Mouse (Mus musculus): ENCODE results near the gene Zfp207. TPM values are rescaled to one million over a fixed set of nuclear protein-coding genes. Genes with fewer than 3 reads are reported as not detected.
"Not testable (repeated sequence)": the region's sequence is repeated elsewhere in the genome, so short reads cannot be mapped to it uniquely, and the experiment has no call there.

Zfp207 gene
- 278 and 288 TPM in 2 replicates for polyA plus RNA-seq (2016; fragmentation: Nextera tagmentation; extraction: Ambion mirVana)

GRCm38 (mm10) chr11:80383019-80383625, at the start of gene Zfp207:
Zfp207 (plus strand) TSS chr11:80383279.
- Histone ChIP-seq H3K9me3 (no peaks in the 10 kb centered on the region), H3K36me3 (peaks cover 20% of the 10 kb centered on the region), H3K27ac (replicated peaks) (peak within 1 kb of the TSS; percentile 88), H3K27me3 (no peaks in the 10 kb centered on the region), H3K4me1 (peaks cover 25% of the 10 kb centered on the region), H3K4me2 (replicated peaks) (peak within 1 kb of the TSS; percentile 84), H3K9ac (replicated peaks) (peak within 1 kb of the TSS; percentile 97), H3K4me3 (peak within 1 kb of the TSS; percentile 92)
- under 1% methylated on average over 33 of the region's 33 CpGs for WGBS
- peak; percentile 95 for ATAC-seq (ENCODE audit: low FRiP score, low read depth)

GRCm38 (mm10) chr11:80335609-80336350, 47.3 kb upstream of the Zfp207 start:
- H3K9ac ChIP-seq (replicated peaks) = no peak overlapping the region; the same call in 1 of the 2 replicates

GRCm38 (mm10) chr11:80336351-80336730, 46.7 kb upstream of the Zfp207 start:
- peak overlapping the region; percentile 94 for H3K27ac ChIP-seq (replicated peaks)
- H3K9me3 ChIP-seq = no peaks in the 10 kb centered on the region
- no peak for ATAC-seq (ENCODE audit: low FRiP score, low read depth)
- H3K27me3 ChIP-seq = no peaks in the 10 kb centered on the region
- H3K4me3 ChIP-seq = no peak overlapping the region
- peak overlapping the region; percentile 34; the same call in 1 of the 2 replicates for H3K4me2 ChIP-seq (replicated peaks)
- H3K9ac ChIP-seq (replicated peaks) = no peak overlapping the region; the same call in 1 of the 2 replicates
- WGBS = 14% methylated on average over 6 of the region's 6 CpGs
- peaks cover 25% of the 10 kb centered on the region for H3K4me1 ChIP-seq
- H3K36me3 ChIP-seq = no peaks in the 10 kb centered on the region

More at GRCm38 (mm10) chr11:80335609-80336350, 47.3 kb upstream of the Zfp207 start:
- peak; percentile 92 for ATAC-seq (ENCODE audit: low FRiP score, low read depth)
- H3K4me3 ChIP-seq = no peak overlapping the region
- H3K4me2 ChIP-seq (replicated peaks) = peak overlapping the region; percentile 34
- no peaks in the 10 kb centered on the region for H3K27me3 ChIP-seq
- H3K27ac ChIP-seq (replicated peaks) = peak overlapping the region; percentile 94
- WGBS = 1% methylated on average over 7 of the region's 7 CpGs
- no peaks in the 10 kb centered on the region for H3K9me3 ChIP-seq
- no peaks in the 10 kb centered on the region for H3K36me3 ChIP-seq
- peaks cover 25% of the 10 kb centered on the region for H3K4me1 ChIP-seq

- no peak overlapping the region for H3K4me3 ChIP-seq
- H3K9ac ChIP-seq (replicated peaks) = 0 out of 2 replicates have a peak overlapping the region, but pooled peaks have one; percentile 11
- H3K4me1 ChIP-seq = peaks cover 18% of the 10 kb centered on the region
- 8% methylated on average over 2 of the region's 2 CpGs for WGBS
- peak overlapping the region; percentile 65; the same call in 1 of the 2 replicates for H3K27ac ChIP-seq (replicated peaks)
- 0 out of 2 replicates have a peak, but pooled peaks cover 3% of the 10 kb centered on the region for H3K36me3 ChIP-seq
- no peaks in the 10 kb centered on the region for H3K27me3 ChIP-seq
- no peak overlapping the region for H3K4me2 ChIP-seq (replicated peaks)
- no peaks in the 10 kb centered on the region for H3K9me3 ChIP-seq
- ATAC-seq (ENCODE audit: low FRiP score, low read depth) = no peak
Measured at GRCm38 (mm10) chr11:80342482-80342881, 40.6 kb upstream of the Zfp207 start.

- no peaks in the 10 kb centered on the region for H3K4me1 ChIP-seq
- WGBS = 75% methylated on average over 5 of the region's 5 CpGs
- no peaks in the 10 kb centered on the region for H3K36me3 ChIP-seq
- no peak overlapping the region for H3K4me2 ChIP-seq (replicated peaks)
- H3K27me3 ChIP-seq = no peaks in the 10 kb centered on the region
- no peak for ATAC-seq (ENCODE audit: low FRiP score, low read depth)
- no peaks in the 10 kb centered on the region for H3K9me3 ChIP-seq
- no peak overlapping the region for H3K9ac ChIP-seq (replicated peaks)
- no peak overlapping the region for H3K27ac ChIP-seq (replicated peaks)
- no peak overlapping the region for H3K4me3 ChIP-seq
Measured at GRCm38 (mm10) chr11:80351832-80352430, 31.1 kb upstream of the Zfp207 start.

GRCm38 (mm10) chr11:80354832-80355231, 28.2 kb upstream of the Zfp207 start:
- 0 out of 2 replicates have a peak overlapping the region, but pooled peaks have one; percentile 7 for H3K27ac ChIP-seq (replicated peaks)
- no peaks in the 10 kb centered on the region for H3K27me3 ChIP-seq
- H3K9ac ChIP-seq (replicated peaks) = no peak overlapping the region
- H3K9me3 ChIP-seq = no peaks in the 10 kb centered on the region
- ATAC-seq (ENCODE audit: low FRiP score, low read depth) = no peak
- H3K4me1 ChIP-seq = no peaks in the 10 kb centered on the region
- 36% methylated on average over 4 of the region's 4 CpGs for WGBS
- no peak overlapping the region for H3K4me3 ChIP-seq
- no peak overlapping the region for H3K4me2 ChIP-seq (replicated peaks)
- no peaks in the 10 kb centered on the region for H3K36me3 ChIP-seq

- WGBS = 91% methylated on average over 1 of the region's 1 CpGs
Measured at GRCm38 (mm10) chr11:80368949-80369348, 14.1 kb upstream of the Zfp207 start.

GRCm38 (mm10) chr11:80376651-80377050, 6.4 kb upstream of the Zfp207 start:
- Histone ChIP-seq H3K27me3 (no peaks in the 10 kb centered on the region), H3K36me3 (peaks cover 20% of the 10 kb centered on the region), H3K27ac (replicated peaks) (no peak overlapping the region), H3K4me3 (no peak overlapping the region), H3K4me1 (peaks cover 8% of the 10 kb centered on the region), H3K9ac (replicated peaks) (no peak overlapping the region), H3K9me3 (no peaks in the 10 kb centered on the region), H3K4me2 (replicated peaks) (peak overlapping the region; percentile 77)
- no peak for ATAC-seq (ENCODE audit: low FRiP score, low read depth)
- WGBS = 81% methylated on average over 4 of the region's 4 CpGs

More at GRCm38 (mm10) chr11:80368949-80369348, 14.1 kb upstream of the Zfp207 start:
- Histone ChIP-seq H3K4me2 (replicated peaks) (no peak overlapping the region), H3K36me3 (peaks cover 52% of the 10 kb centered on the region), H3K27ac (replicated peaks) (no peak overlapping the region), H3K27me3 (no peaks in the 10 kb centered on the region), H3K9me3 (no peaks in the 10 kb centered on the region), H3K4me3 (no peak overlapping the region), H3K9ac (replicated peaks) (no peak overlapping the region), H3K4me1 (no peaks in the 10 kb centered on the region)
- no peak for ATAC-seq (ENCODE audit: low FRiP score, low read depth)

- peak; percentile 83 for ATAC-seq (ENCODE audit: low FRiP score, low read depth)
- 2% methylated on average over 43 of the region's 43 CpGs for WGBS
Measured at GRCm38 (mm10) chr11:80377712-80378451, 5.2 kb upstream of the Zfp207 start, which contains the start of gene 5730455P16Rik. 5730455P16Rik (minus strand) TSS chr11:80378034.

GRCm38 (mm10) chr11:80378452-80379068, 4.5 kb upstream of the Zfp207 start:
- H3K9ac ChIP-seq (replicated peaks); H3K4me1 ChIP-seq; H3K27me3 ChIP-seq; ATAC-seq (ENCODE audit: low FRiP score, low read depth); H3K9me3 ChIP-seq: not testable (repeated sequence)
- Histone ChIP-seq H3K36me3 (peaks cover 11% of the 10 kb centered on the region), H3K4me2 (replicated peaks) (peak overlapping the region; percentile 77), H3K27ac (replicated peaks) (peak overlapping the region; percentile 96), H3K4me3 (peak overlapping the region; percentile 85)
- WGBS = 60% methylated on average over 2 of the region's 2 CpGs

More at GRCm38 (mm10) chr11:80377712-80378451, 5.2 kb upstream of the Zfp207 start, which contains the start of gene 5730455P16Rik:
- H3K4me1 ChIP-seq = peaks cover 8% of the 10 kb centered on the region
- no peaks in the 10 kb centered on the region for H3K27me3 ChIP-seq
- no peaks in the 10 kb centered on the region for H3K9me3 ChIP-seq
- peak within 1 kb of the TSS; percentile 96 for H3K9ac ChIP-seq (replicated peaks)
- H3K27ac ChIP-seq (replicated peaks) = peak within 1 kb of the TSS; percentile 96
- peaks cover 17% of the 10 kb centered on the region for H3K36me3 ChIP-seq
- peak within 1 kb of the TSS; percentile 85 for H3K4me3 ChIP-seq
- peak within 1 kb of the TSS; percentile 77 for H3K4me2 ChIP-seq (replicated peaks)

- WGBS = 95% methylated on average over 7 of the region's 7 CpGs
- H3K4me3 ChIP-seq; ATAC-seq (ENCODE audit: low FRiP score, low read depth): not testable (repeated sequence)
Measured at GRCm38 (mm10) chr11:80379184-80379583, 3.9 kb upstream of the Zfp207 start.

More at GRCm38 (mm10) chr11:80379184-80379583, 3.9 kb upstream of the Zfp207 start:
- not testable (repeated sequence) for H3K4me1 ChIP-seq; H3K27me3 ChIP-seq; H3K9me3 ChIP-seq; H3K9ac ChIP-seq (replicated peaks); H3K36me3 ChIP-seq; H3K27ac ChIP-seq (replicated peaks); H3K4me2 ChIP-seq (replicated peaks)

Data from midbrain, embryonic 12.5 days (tissue).